Mouse (Mus musculus) hematopoietic stem cell, adult 5-6 weeks (primary cell): ENCODE measurements around the gene Pibf1. TPM values are rescaled to one million over a fixed set of nuclear protein-coding genes. Genes with fewer than 3 reads are reported as not detected.
A peak's percentile ranks its signal among the peaks of the same experiment; 100 is the strongest.

Source experiments
- ATAC-seq, 2 experiments: fragments of 125-278 bp in 1 of 2; replicated peaks in 1 of 2; 2 replicates each; pipeline ENCODE4 v1.8.0; 2016 to 2017; ENCODE audit warnings: inconsistent platforms in 2 of 2, mild to moderate bottlenecking in 2 of 2, moderate number of reproducible peaks in 2 of 2, low read depth in 1 of 2, moderate TSS enrichment in 1 of 2; ENCODE audit not compliant: low FRiP score in 2 of 2, poor library complexity in 2 of 2, severe bottlenecking in 2 of 2, insufficient read depth in 1 of 2, low TSS enrichment in 1 of 2
- total RNA-seq: library from RNA; stranded (forward); fragments of 172-1452, 232-1000 nt; gene quantifications from 2 replicates; pipeline ENCODE4 v1.2.3, GENCODE M21; 2017

The Pibf1 gene
- 56.7 and 58.5 TPM in 2 replicates for total RNA-seq

DNA sequence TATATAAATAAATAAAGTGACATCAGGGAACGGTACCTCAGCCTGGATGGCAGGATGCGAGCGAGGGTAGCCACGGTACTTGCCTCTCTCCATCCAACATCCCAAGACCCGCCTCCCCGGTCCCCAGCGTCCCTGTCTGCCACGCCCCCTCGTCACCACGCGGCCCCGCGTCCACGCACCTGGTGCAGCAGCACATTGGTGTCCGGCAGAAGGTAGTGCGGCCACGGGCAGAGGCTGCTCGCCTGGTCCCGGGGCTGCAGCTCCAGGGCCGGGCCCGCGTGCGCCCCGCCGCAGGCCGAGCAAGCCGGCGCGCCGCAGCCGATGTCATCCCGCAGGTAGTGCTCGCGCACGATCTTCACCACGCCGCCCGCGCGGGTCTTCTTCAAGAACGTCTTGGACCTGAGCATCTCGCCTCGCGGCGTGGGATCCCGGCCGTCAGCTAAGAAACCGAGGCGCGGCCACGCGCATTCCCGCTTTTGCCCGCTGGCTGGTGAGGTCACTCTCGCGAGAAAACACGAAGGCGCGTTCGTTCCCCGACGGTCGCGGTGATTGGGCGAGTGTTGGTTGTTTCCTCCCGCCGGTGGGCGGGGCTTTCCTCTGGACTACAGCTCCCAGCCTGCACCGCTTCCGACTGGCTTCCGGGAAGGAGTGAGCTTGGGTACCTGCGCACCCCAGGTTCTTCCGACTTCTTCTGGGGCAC, at the start of gene Pibf1, which contains the start of gene Dis3:
Gene Pibf1 (plus strand): TSS at position 158 of the 700 bp plus-strand sequence.
Gene Dis3 (minus strand): TSS at position 504 of the 700 bp plus-strand sequence.
- peak; percentile 99 to 100 for ATAC-seq

DNA sequence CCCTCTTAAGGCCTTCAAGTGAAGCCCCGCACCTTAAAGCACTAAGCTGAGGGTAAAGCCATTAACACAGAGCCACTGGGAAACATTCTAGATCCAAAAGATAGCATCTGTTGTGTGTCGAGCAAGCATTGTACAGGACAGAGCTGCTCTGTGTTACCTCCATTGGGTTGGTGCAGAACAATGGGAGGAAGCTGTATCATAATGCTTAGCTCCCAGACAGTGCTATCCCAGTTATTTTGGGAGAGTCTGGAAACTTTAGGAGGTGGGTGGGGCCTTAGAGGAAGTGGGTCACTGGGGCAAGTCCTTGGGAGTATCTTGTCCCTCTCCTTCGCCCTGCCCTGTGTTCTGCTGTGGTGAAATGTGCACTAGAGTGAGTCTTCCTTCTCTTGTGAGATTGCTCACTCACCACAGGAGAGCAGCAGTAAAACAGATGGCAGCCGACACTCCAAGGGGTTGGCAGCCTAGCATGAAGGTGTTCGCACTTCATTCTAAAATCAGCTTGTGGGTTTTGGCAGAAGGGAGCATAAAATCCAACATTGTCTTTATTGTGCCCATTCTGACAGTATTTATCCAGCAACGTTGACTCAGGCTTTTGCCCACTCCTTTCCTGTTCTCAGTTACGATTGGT, 40.2 kb upstream of the Pibf1 start:
- no peak for ATAC-seq

DNA sequence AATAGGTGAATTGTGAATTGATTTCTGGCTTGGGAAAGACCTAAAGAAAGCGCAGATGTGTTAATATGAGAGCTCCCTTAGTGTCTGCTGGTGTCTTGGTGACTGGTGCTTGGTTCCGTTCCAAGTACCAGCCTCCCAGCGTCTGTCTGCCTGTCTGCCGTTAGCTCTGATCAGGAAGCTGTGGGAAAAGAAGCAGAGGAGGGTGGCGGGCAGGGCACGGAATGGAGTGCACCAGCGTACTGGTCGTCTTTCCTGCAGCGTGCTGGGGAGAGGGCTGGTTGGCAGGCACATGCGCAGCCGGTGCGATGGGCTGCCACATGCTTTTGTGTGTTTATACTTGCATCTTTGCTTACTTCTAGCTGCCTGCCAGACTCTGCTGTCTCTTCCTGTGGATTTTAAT, 38.6 kb upstream of the Pibf1 start:
- no peak for ATAC-seq

DNA sequence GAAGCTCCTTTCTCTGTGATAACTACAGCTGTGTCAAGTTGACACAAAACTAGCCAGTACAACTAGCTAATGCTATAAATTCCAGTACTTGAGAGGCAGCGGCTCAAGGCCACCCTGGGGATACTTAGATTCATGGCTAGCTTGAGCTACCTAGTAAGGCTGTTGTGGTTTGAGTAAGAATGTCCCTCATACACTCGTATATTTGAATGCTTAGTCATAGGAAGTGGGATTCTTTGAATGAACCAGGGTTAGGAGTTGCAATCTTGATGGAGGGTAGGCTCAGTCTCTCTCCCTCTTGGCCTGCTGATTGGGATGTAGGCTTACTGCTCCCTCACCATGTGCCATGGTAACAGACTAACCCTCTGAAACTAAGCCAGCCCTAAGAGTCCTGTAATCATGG, 36.1 kb upstream of the Pibf1 start:
- no peak for ATAC-seq

DNA sequence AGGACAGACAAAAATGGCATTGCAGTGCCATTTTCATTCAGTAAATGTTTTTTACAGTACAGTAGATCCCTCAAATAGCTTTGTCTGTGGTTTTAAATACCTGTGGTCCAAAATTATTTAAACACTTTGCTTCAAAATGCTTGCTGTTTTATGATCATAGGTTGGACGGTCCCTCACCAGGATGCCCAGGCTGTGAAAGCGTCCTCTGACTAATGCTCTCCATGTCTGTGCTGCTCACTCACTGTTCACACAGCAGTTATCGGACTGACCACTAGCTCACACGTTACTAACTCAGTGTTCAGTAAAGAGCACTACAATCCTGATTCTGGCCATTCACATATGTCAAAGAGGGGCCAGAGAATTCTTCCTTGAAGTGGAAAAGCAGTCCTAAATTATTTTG, 28.1 kb upstream of the Pibf1 start:
- ATAC-seq: no peak

DNA sequence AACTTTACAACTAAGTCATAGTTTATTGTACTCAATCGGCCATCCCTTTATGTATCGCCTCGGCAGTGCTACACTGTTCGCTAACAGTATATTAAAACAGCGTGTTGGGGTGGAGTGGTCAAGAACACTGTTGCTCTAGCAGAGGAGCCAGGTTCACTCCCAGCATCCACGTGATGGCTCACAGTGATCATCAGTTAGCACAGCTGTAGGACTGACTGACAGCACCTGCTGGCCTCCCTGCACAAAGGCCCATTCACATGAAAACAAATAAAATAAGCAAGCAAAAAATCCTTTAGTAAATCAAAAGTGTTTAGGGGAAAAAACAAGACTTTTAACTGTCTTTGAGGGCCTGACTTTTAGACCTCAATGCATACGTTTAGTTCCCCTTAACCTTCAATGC, 10.3 kb upstream of the Pibf1 start:
- no peak for ATAC-seq

DNA sequence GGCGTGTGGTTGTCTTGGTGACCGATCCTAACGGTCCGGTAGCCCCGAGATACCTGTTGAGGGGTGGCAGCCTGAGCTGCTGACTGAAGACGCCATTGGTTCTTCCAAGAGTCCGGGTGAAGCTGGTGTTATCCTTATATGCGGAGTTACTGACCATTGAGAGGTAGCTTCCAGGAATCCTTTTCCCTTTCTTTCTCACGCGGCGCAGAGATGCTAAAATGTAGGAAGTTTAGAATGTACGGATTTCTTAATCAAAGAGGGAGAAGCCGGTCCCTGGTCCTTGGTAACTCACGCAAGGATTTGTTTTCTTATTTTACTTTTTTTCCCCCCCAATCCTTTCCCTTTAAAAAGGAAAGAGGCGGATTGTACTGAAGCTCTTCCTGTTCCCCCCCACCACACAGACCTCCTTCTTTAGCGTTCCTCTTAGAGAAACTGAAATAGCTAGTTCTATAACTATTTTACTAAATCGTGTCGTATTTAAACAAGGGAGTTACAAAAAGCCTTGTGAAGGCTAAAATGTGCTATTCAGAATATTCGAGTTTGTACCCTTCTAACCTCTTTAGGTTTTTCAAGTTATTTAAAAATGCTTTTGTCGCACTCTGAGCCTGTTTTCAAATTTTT, 853 bp downstream of the Pibf1 start:
- ATAC-seq: 0 out of 4 replicates have a peak, but pooled peaks have one; percentile 12 to 15

DNA sequence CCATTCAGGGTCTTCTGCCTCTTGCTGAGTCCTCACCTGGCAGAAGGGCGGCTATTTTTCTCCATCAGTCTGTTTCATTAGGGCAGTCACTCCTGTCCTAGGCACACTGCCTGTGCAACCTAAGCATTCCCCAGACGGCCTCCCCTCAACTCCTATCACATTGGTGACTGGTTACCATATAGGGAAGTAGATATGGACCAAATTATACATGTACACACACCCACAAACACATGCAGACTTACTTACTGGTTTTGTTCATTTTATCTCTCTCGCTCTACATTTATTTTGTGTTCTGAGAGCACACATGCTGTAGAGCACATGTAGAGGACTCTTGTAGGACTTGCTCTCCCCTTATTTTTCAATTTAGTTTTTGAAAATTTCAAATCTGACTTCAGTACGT, 3.8 kb downstream of the Pibf1 start:
- ATAC-seq: no peak

DNA sequence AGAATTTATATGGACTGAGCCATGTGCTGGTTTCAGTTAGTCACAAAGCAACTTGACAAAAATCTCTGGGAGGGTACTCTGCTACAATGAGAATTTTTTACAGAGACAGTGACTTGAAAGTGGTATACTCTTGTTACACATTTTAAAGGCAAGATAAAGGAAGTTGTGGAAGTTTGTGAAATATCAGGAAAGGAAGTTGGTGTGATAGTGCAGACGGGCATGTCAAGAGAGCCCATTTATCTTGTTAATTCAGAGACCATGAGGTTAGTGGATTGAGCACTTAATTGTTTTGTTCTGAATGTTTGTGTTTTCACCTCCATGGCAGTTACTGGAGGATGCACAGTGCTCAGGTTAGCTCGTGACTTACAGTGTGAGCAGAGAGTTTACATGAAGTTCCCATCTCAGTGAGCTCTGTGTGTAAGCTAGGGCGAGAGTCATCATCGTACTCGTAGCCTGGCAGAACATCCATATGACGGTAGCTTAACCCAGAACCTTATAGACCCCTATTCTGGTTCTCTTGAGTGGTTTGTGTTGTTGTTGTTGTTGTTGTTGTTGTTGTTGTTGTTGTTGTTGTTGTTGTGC, 5.4 kb downstream of the Pibf1 start:
- no peak for ATAC-seq

DNA sequence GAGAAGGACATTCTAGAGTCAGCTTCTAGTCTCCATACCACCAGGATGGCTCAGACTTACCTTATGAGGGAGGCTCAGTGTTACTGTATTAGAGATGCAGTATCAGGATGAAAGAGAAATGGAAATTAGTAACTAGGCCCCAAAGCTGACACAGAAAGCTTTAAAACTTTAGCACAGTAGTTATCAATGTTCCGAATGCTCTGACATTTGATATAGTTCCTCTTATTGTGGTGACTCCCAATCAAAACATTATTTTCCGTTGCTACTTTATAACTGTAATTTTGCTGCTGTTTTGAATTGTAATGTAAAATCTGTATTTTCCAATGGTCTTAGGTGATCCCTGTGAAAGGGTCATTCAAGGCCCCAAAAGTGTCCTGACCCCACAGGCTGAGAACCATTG, 7.4 kb downstream of the Pibf1 start:
- no peak for ATAC-seq

DNA sequence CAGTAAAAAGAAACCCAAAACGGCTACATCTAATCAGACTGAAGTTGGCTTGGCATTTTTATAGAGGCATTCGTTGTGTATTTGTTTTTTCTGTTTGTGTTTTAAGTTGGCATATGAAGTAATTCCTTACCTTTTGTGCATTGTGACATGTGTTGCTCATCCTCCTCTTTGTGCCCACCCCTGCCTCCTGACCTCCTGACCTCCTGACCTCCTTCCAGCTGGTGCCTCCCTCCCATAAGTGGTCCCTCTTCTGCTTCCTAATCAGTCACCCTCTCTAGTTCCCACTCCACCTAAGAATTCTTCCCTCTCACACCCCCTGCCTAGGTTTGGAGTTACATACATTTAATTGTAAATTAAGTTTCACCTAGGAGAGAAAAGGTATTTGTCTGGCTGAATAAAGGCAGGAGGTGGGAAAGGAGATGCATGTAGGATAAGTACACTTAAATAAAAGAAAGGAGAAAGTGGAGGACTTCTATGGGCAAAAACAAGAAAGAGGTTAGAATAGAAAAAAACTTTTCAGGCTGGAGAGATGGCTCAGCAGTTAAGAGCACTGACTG, 8.5 kb downstream of the Pibf1 start:
- no peak for ATAC-seq

DNA sequence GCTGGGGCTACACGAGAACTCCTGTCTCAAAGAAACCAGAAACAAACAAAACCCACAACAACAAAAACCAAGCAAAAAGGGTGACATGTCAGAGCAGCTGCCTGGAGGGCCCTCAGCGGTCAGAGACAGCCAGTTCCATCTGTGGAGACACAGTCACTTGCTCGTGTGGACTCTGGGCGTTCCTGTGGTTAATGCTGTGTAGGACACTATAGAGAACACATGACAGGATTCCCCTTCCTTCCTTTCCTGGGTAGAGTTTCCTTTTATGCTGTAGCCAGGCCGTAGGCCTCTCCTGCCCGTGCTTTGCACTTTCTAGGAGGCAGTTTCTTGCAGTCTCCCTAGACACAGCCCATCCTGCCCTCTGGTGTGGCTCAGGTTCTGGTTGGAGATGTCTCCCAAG, 9.5 kb downstream of the Pibf1 start:
- no peak for ATAC-seq

DNA sequence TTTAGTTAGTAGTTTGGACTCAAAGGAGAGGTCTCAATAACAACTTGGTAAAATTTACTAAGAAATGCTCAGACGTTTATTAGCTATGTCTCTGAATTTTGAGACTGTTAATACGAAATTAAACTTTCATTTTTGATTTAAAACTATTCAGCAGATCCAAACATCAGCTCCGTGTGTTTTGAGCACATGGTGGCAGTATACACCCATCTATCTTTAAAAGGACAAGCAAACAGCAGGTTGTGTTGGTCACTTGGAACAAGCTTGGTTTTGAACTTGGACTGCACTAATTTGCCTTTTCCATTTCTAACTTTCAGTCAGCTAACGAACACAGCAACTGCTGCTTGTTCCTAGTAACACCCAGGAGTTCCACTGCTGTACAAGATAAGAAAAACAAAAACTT, 18.4 kb downstream of the Pibf1 start:
- no peak for ATAC-seq

DNA sequence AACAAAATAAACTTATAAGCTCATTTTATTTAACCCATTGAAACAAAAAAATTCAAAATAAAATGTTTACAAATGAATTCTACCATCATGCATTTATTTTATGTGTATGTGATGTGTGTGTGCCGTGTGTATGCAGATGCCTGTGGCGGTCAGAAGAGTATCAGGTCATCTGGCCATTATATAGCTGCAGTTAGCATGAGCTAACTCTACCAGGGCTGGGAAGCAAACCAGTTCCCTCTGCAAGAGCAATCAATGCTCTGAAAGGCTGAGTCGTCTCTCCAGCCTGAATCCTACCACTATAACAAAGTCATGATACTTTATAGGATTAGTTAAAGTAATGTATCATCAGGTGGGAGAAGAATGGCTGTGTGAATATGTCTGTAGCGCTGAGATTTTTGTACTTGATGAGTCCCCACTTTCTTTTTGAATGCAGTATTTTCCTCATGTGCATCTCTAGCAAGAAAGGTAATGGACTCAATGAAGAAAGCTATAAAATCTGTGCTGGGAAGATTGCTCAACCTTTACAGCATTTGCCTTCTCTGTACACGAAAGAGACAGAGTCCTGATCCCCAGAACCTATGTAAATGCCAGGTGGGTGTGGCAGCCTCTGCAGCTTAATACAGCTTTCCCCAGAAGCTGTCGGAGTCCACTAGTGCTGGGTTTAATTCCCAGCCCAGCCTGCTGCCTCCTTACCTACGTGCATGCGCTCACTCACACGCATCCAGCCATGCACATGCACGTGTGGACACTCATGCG, 22.5 kb downstream of the Pibf1 start:
- no peak for ATAC-seq

DNA sequence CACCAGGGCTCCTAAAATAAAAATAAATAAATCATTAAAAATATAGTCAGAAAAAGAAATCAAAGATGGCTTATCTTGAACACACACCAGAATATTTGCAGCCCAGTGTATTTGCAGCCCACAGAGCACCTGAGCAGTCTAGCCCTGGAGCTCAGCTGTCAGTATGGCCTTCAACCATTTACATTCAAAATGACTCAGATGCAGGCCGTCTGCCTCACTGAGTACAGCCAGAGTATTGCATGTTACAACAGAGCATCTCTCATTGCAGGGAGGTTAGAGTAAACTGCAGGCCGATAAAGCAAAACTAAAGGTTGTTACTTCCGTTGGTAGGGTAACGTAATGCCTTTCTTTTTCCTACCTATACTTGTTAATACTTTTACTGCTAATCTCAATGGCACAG, 24.9 kb downstream of the Pibf1 start:
- no peak for ATAC-seq

DNA sequence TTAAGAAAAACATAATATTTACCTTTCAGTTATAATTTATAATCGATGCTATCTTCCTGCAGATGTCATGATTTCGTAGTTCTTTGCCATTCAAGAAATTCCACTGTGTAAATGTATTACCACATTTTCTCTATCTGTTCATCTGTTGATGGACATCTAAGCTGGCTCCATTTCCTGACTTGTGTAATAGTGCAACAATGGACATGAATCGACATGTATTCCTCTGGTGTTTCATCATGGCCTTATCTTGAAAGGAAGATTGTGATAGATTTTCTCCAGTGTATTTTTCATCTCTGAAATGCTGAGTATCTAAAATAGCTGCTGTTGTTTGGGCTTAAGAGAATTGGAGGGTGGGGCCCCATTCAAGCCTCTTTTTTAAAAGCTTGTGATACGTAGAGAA, 27.5 kb downstream of the Pibf1 start:
- ATAC-seq: no peak; a peak in 1 of 4 replicates

DNA sequence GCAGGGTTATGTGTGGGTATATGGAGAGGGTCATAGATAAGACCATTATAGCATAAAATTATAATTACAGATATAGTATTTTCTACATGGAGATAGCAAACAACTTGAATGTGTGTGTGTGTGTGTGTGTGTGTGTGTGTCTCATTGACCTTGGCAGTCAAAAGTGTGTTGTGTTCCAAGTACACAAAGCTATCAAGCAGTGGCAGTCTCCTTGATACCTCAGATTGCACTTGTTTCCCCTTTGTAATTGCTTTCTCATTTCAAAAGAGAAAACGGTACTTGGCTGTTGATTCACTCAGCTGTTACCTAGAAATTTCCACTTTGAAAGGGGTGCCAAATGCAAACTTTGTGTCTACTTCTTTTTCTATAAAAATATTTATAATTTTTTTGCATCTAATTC, 28.3 kb downstream of the Pibf1 start:
- no peak for ATAC-seq
